13 mouse cellular contexts compared by ENCODE assay signal in the genomic region with DNA sequence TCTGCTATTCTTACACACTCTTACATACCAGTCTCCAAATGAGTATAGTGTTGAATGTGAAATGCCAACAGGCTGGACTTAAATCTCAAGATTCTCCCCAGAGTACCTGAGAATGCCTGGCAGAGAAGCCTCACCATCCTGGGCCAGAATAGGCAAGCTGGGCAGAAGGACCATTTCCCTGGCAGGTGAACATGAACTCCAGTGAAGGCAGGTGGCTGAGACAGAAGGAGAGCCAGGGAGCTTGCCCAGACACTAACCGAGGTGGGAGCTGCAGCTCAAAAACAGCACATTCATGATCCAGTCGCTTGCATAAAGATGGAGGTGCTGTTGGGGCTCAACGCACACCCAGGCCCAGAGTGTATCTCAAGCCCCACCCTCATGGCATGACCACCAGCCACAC. TPM values are rescaled to one million over a fixed set of nuclear protein-coding genes. Genes with fewer than 3 reads are reported as not detected.
A peak's percentile ranks its signal among the peaks of the same experiment; 100 is the strongest.
DNase-seq lines count a peak whose midpoint lies in the region; ATAC-seq lines count a peak whose summit lies in the region.
"Had no signal": no experiment of that assay in that cellular context is flagged by ENCODE, and none has a peak within 500 bp of the region (broad histone marks: within the 10 kb centered on the region; RNA-seq: fewer than 3 reads in every experiment).

No protein-coding gene starts in this region.

- DNase-seq in cerebellum, adult 11-12 months = peak; percentile 87
- DNase-seq in cerebellum, adult 8-10 months = peak; percentile 66
- DNase-seq in cerebellum, postnatal 14 days = peak; percentile 75 to 81
- DNase-seq in adrenal gland, postnatal 14 days = no peak
- DNase-seq in layer of hippocampus, postnatal 36 days = no peak
- DNase-seq: adrenal gland, adult 2 months; adrenal gland, postnatal 36 days; gastrocnemius, postnatal 14 days; heart, adult 2 months; kidney, adult 18-20 months had no signal

- no peak for ATAC-seq in monocyte, adult 5-6 weeks (replicated peaks; ENCODE audit: insufficient number of reproducible peaks, low FRiP score, low TSS enrichment, poor library complexity, severe bottlenecking)
- ATAC-seq: forebrain, embryonic 15.5 days; intestine, embryonic 15.5 days had no signal

RNA-seq across cellular contexts. Expression of gene Rap1gap2, which starts 28.3 kb away (rescaled TPM):
- total RNA-seq in adrenal gland, postnatal 14 days (2021) = 12.6 and 12.8 TPM in 2 replicates
- total RNA-seq in layer of hippocampus, postnatal 36 days (2021) = 100 to 1,000 TPM; 135 to 137 TPM
- 186 to 201 TPM (median 194 TPM) in 3 replicates for total RNA-seq in monocyte, adult 5-6 weeks (2017)

RNA-seq across cellular contexts. Expression of gene Ccdc92b, which starts 36.9 kb away (rescaled TPM):
- total RNA-seq in adrenal gland, postnatal 14 days (2021) = 2.9 and 3.1 TPM in 2 replicates
- 10 to 100 TPM; 21.9 to 22.1 TPM for total RNA-seq in layer of hippocampus, postnatal 36 days (2021)
- total RNA-seq in monocyte, adult 5-6 weeks (2017) = not detected in 3 replicates

Comparison
In these comparisons a context has a peak if more than half of its experiments do, and no peak if none do; other contexts are left out.
1. DNase-seq: peak in cerebellum, adult 11-12 months (single experiment), cerebellum, adult 8-10 months (single experiment) and cerebellum, postnatal 14 days (2 of 2); none in adrenal gland, postnatal 14 days (single experiment) and layer of hippocampus, postnatal 36 days (0 of 2).